Mouse (Mus musculus) bone marrow, adult 2 months (tissue): ENCODE results near the gene Banp.

Source experiments
- CTCF ChIP-seq: fragments of 200-500 bp; IDR thresholded peaks from 2 replicates; pipeline ENCODE4 v1.5.1; 2011; ENCODE audit warnings: low read length, control low read depth; ENCODE audit not compliant: control insufficient read depth, insufficient read depth
- POLR2A ChIP-seq: fragments of 200-500 bp; IDR thresholded peaks from 2 replicates; pipeline ENCODE4 v1.6.1; 2011; ENCODE audit warnings: low read depth, mild to moderate bottlenecking, control low read depth, low read length, borderline replicate concordance; ENCODE audit not compliant: control insufficient read depth

GRCm38 (mm10) chr8:122030965-122031364 lies 81.4 kb downstream of the Banp start:
- TF ChIP-seq CTCF (no peak), POLR2A (no peak)
